In the genomic region with DNA sequence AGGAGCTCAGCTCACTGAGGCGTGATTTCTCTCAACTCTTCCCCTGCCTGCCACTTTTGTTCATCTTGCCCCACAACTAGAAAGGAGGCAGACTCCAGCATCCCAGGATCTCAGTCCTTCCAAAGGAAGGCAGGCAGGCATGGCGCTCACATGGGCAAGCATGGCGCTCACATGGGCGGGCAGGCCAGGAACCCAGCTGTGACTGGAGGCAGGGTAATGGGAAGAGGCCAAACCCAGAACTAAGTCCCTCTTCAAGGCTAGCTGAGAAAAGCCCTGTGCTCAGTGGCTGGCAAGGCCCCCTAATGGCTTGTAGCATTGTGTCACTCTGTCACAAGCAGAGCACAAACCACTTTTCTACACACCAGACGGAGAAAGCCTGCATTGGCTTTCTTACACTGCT, we compare ENCODE assay signal across 8 mouse cellular contexts.
"Had no signal": no experiment of that assay in that cellular context is flagged by ENCODE, and none has a peak within 500 bp of the region (broad histone marks: within the 10 kb centered on the region; RNA-seq: fewer than 3 reads in every experiment).

No protein-coding gene starts in this region.

- DNase-seq: liver, embryonic 13.5 days; spleen, adult 18-20 months; thymus, adult 18-20 months; thymus, postnatal 14 days had no signal

- H3K9me3 ChIP-seq: limb, embryonic 12.5 days; liver, embryonic 13.5 days; midbrain, embryonic 15.5 days had no signal

- H3K4me2 ChIP-seq: limb, embryonic 12.5 days; liver, embryonic 13.5 days; midbrain, embryonic 15.5 days had no signal

- H3K27me3 ChIP-seq: liver, embryonic 13.5 days; midbrain, embryonic 15.5 days had no signal

- H3K36me3 ChIP-seq: limb, embryonic 12.5 days; liver, embryonic 13.5 days; midbrain, embryonic 15.5 days had no signal

- H3K27ac ChIP-seq: left cerebral cortex, adult 2 months; limb, embryonic 12.5 days; liver, embryonic 13.5 days; midbrain, embryonic 15.5 days had no signal

- H3K9ac ChIP-seq: limb, embryonic 12.5 days; liver, embryonic 13.5 days; liver, postnatal 0 days; midbrain, embryonic 15.5 days had no signal

- H3K4me1 ChIP-seq: midbrain, embryonic 15.5 days had no signal

- H3K4me3 ChIP-seq: left cerebral cortex, adult 2 months; limb, embryonic 12.5 days; liver, embryonic 13.5 days; midbrain, embryonic 15.5 days had no signal
